Mouse (Mus musculus): ENCODE measurements around the gene Atp2b2. TPM values are rescaled to one million over a fixed set of nuclear protein-coding genes. Genes with fewer than 3 reads are reported as not detected.

Gene Atp2b2
- polyA plus RNA-seq, 1 experiment from 2014 or later = 0.14 TPM

- H3K36me3 ChIP-seq = no peaks in the 10 kb centered on the region
- no peaks in the 10 kb centered on the region for H3K4me1 ChIP-seq
- H3K4me3 ChIP-seq = no peak overlapping the region
- WGBS = 65% methylated on average over 7 of the region's 7 CpGs
- H3K9ac ChIP-seq = no peak overlapping the region
- no peak for ATAC-seq (ENCODE audit: borderline replicate concordance, extremely low read depth, low FRiP score, low TSS enrichment)
- no peaks in the 10 kb centered on the region for H3K27me3 ChIP-seq
- no peak overlapping the region for H3K4me2 ChIP-seq
- H3K9me3 ChIP-seq = no peaks in the 10 kb centered on the region
- no peak overlapping the region for H3K27ac ChIP-seq
Observed at GRCm38 (mm10) chr6:113882396-113882795, 160.0 kb downstream of the Atp2b2 start.

- no peak for ATAC-seq (ENCODE audit: borderline replicate concordance, extremely low read depth, low FRiP score, low TSS enrichment)
Observed at GRCm38 (mm10) chr6:113881561-113882243, 160.7 kb downstream of the Atp2b2 start.

GRCm38 (mm10) chr6:113879366-113879765, 163.0 kb downstream of the Atp2b2 start:
- Histone ChIP-seq H3K27me3 (no peaks in the 10 kb centered on the region), H3K4me3 (no peak overlapping the region), H3K9ac (no peak overlapping the region), H3K9me3 (no peaks in the 10 kb centered on the region), H3K27ac (no peak overlapping the region), H3K36me3 (no peaks in the 10 kb centered on the region), H3K4me2 (no peak overlapping the region), H3K4me1 (no peaks in the 10 kb centered on the region)
- 53% methylated on average over 3 of the region's 3 CpGs for WGBS
- no peak for ATAC-seq (ENCODE audit: borderline replicate concordance, extremely low read depth, low FRiP score, low TSS enrichment)

More at GRCm38 (mm10) chr6:113881561-113882243, 160.7 kb downstream of the Atp2b2 start:
- no peaks in the 10 kb centered on the region for H3K9me3 ChIP-seq
- 45% methylated on average over 10 of the region's 10 CpGs for WGBS
- no peaks in the 10 kb centered on the region for H3K4me1 ChIP-seq
- no peak overlapping the region for H3K4me2 ChIP-seq
- H3K27me3 ChIP-seq = no peaks in the 10 kb centered on the region
- no peak overlapping the region for H3K9ac ChIP-seq
- H3K27ac ChIP-seq = no peak overlapping the region
- H3K36me3 ChIP-seq = no peaks in the 10 kb centered on the region
- no peak overlapping the region for H3K4me3 ChIP-seq

- no peak overlapping the region for H3K9ac ChIP-seq
- no peak for ATAC-seq (ENCODE audit: borderline replicate concordance, extremely low read depth, low FRiP score, low TSS enrichment)
- no peaks in the 10 kb centered on the region for H3K27me3 ChIP-seq
- no peaks in the 10 kb centered on the region for H3K4me1 ChIP-seq
- H3K4me3 ChIP-seq = no peak overlapping the region
- H3K4me2 ChIP-seq = no peak overlapping the region
- no peaks in the 10 kb centered on the region for H3K36me3 ChIP-seq
- H3K9me3 ChIP-seq = no peaks in the 10 kb centered on the region
- WGBS = 75% methylated on average over 8 of the region's 8 CpGs
- no peak overlapping the region for H3K27ac ChIP-seq
Observed at GRCm38 (mm10) chr6:113878510-113879128, 163.8 kb downstream of the Atp2b2 start.

GRCm38 (mm10) chr6:113876585-113876984, 165.8 kb downstream of the Atp2b2 start:
- Histone ChIP-seq H3K36me3 (no peaks in the 10 kb centered on the region), H3K27me3 (no peaks in the 10 kb centered on the region), H3K9me3 (no peaks in the 10 kb centered on the region), H3K4me3 (no peak overlapping the region), H3K27ac (no peak overlapping the region), H3K9ac (no peak overlapping the region), H3K4me1 (no peaks in the 10 kb centered on the region), H3K4me2 (no peak overlapping the region)
- no peak for ATAC-seq (ENCODE audit: borderline replicate concordance, extremely low read depth, low FRiP score, low TSS enrichment)
- WGBS = 69% methylated on average over 3 of the region's 3 CpGs

- H3K27me3 ChIP-seq = no peaks in the 10 kb centered on the region
- no peak overlapping the region for H3K4me2 ChIP-seq
- H3K4me3 ChIP-seq = no peak overlapping the region
- ATAC-seq (ENCODE audit: borderline replicate concordance, extremely low read depth, low FRiP score, low TSS enrichment) = no peak
- 54% methylated on average over 2 of the region's 2 CpGs for WGBS
- H3K4me1 ChIP-seq = no peaks in the 10 kb centered on the region
- no peaks in the 10 kb centered on the region for H3K9me3 ChIP-seq
- no peak overlapping the region for H3K9ac ChIP-seq
- H3K36me3 ChIP-seq = no peaks in the 10 kb centered on the region
- no peak overlapping the region for H3K27ac ChIP-seq
Observed at GRCm38 (mm10) chr6:113875201-113875600, 167.2 kb downstream of the Atp2b2 start.

- Histone ChIP-seq H3K4me1 (no peaks in the 10 kb centered on the region), H3K4me2 (no peak overlapping the region), H3K27me3 (no peaks in the 10 kb centered on the region), H3K27ac (no peak overlapping the region), H3K4me3 (no peak overlapping the region), H3K9ac (no peak overlapping the region), H3K36me3 (no peaks in the 10 kb centered on the region), H3K9me3 (no peaks in the 10 kb centered on the region)
- WGBS = 66% methylated on average over 7 of the region's 7 CpGs
- no peak for ATAC-seq (ENCODE audit: borderline replicate concordance, extremely low read depth, low FRiP score, low TSS enrichment)
Observed at GRCm38 (mm10) chr6:113872654-113873053, 169.8 kb downstream of the Atp2b2 start.

GRCm38 (mm10) chr6:113870775-113871174, 171.6 kb downstream of the Atp2b2 start:
- no peak overlapping the region for H3K4me3 ChIP-seq
- no peaks in the 10 kb centered on the region for H3K27me3 ChIP-seq
- H3K4me1 ChIP-seq = no peaks in the 10 kb centered on the region
- no peaks in the 10 kb centered on the region for H3K9me3 ChIP-seq
- no peak overlapping the region for H3K27ac ChIP-seq
- WGBS = 57% methylated on average over 9 of the region's 9 CpGs
- H3K4me2 ChIP-seq = no peak overlapping the region
- H3K36me3 ChIP-seq = no peaks in the 10 kb centered on the region
- no peak overlapping the region for H3K9ac ChIP-seq
- no peak for ATAC-seq (ENCODE audit: borderline replicate concordance, extremely low read depth, low FRiP score, low TSS enrichment)

- Histone ChIP-seq H3K4me1 (no peaks in the 10 kb centered on the region), H3K4me3 (no peak overlapping the region), H3K27me3 (no peaks in the 10 kb centered on the region), H3K9ac (no peak overlapping the region), H3K4me2 (no peak overlapping the region), H3K9me3 (no peaks in the 10 kb centered on the region), H3K36me3 (no peaks in the 10 kb centered on the region), H3K27ac (0 out of 2 replicates have a peak overlapping the region, but pooled peaks have one; percentile 29)
- ATAC-seq (ENCODE audit: borderline replicate concordance, extremely low read depth, low FRiP score, low TSS enrichment) = peak; percentile 35; the same call in 1 of the 2 replicates
- 47% methylated on average over 6 of the region's 6 CpGs for WGBS
Observed at GRCm38 (mm10) chr6:113868552-113868951, 173.9 kb downstream of the Atp2b2 start.

GRCm38 (mm10) chr6:113865699-113866098, 176.7 kb downstream of the Atp2b2 start:
- Histone ChIP-seq H3K4me2 (no peak overlapping the region), H3K9ac (no peak overlapping the region), H3K9me3 (no peaks in the 10 kb centered on the region), H3K36me3 (no peaks in the 10 kb centered on the region), H3K4me1 (no peaks in the 10 kb centered on the region), H3K27me3 (no peaks in the 10 kb centered on the region), H3K4me3 (no peak overlapping the region), H3K27ac (no peak overlapping the region)
- ATAC-seq (ENCODE audit: borderline replicate concordance, extremely low read depth, low FRiP score, low TSS enrichment) = no peak
- 52% methylated on average over 7 of the region's 7 CpGs for WGBS

GRCm38 (mm10) chr6:113864812-113865211, 177.6 kb downstream of the Atp2b2 start:
- no peaks in the 10 kb centered on the region for H3K4me1 ChIP-seq
- H3K27me3 ChIP-seq = no peaks in the 10 kb centered on the region
- H3K4me3 ChIP-seq = no peak overlapping the region
- H3K9me3 ChIP-seq = no peaks in the 10 kb centered on the region
- no peak overlapping the region for H3K4me2 ChIP-seq
- no peak overlapping the region for H3K27ac ChIP-seq
- H3K9ac ChIP-seq = no peak overlapping the region
- ATAC-seq (ENCODE audit: borderline replicate concordance, extremely low read depth, low FRiP score, low TSS enrichment) = no peak
- WGBS = 45% methylated on average over 6 of the region's 8 CpGs
- no peaks in the 10 kb centered on the region for H3K36me3 ChIP-seq

- H3K4me2 ChIP-seq = no peak overlapping the region
- ATAC-seq (ENCODE audit: borderline replicate concordance, extremely low read depth, low FRiP score, low TSS enrichment) = no peak
- H3K4me3 ChIP-seq = no peak overlapping the region
- no peaks in the 10 kb centered on the region for H3K27me3 ChIP-seq
- no peaks in the 10 kb centered on the region for H3K4me1 ChIP-seq
- no peak overlapping the region for H3K9ac ChIP-seq
- H3K9me3 ChIP-seq = no peaks in the 10 kb centered on the region
- H3K27ac ChIP-seq = no peak overlapping the region
- whole genome bisulfite sequencing = 67% methylated on average over 4 of the region's 4 CpGs
- H3K36me3 ChIP-seq = no peaks in the 10 kb centered on the region
Observed at GRCm38 (mm10) chr6:113862955-113863354, 179.5 kb downstream of the Atp2b2 start.
